Mouse (Mus musculus) megakaryocyte, embryonic 14.5 days (primary cell): ENCODE measurements at regions not wholly inside any gene's neighbourhood (a gene's known extent, or its start where the extent isn't known, plus 50 kb on each side); places are given as distances from the start of the nearest gene placed in this dataset.

Source experiments
- FLI1 ChIP-seq: IDR thresholded peaks from 2 replicates; pipeline ENCODE4 v1.6.1; 2012; ENCODE audit warnings: low read length, inconsistent platforms, mixed read lengths
- GATA1 ChIP-seq: IDR thresholded peaks from 3 replicates; pipeline ENCODE4 v1.6.1; 2012; ENCODE audit warnings: mixed read lengths, low read length, inconsistent platforms, borderline replicate concordance

DNA sequence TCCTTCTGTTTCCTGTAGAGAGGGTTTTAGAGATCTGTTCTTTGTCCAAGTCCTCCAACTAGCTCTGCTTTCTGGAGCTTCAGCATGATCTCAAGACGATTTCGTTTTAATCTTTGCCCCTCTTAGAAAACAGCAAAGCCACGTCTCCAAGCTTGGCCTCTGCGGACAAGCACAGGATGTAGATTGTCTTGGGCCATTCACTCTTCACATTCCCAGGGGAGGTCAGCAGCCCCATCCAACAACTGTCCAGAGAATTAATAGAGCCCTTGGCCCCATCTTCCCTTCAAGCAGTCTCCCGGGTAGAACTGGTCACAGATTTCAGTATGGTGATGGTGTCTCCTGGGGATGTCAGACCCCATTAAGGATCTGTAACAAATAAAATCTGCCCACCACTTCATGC, 162.7 kb upstream of the Zfp637 start:
- TF ChIP-seq GATA1 (no peak), FLI1 (no peak)
